Mouse (Mus musculus) MEL (cell line): ENCODE measurements around the gene Cacna1s. TPM values are rescaled to one million over a fixed set of nuclear protein-coding genes. Genes with fewer than 3 reads are reported as not detected.

Experiments
- DNase-seq: peaks from one replicate; pipeline ENCODE4 v3.0.0; 2011; ENCODE audit warnings: low read depth, low spot score
- H3K27ac ChIP-seq: 2 replicates; pipeline ENCODE4 v1.5.1; 2012; ENCODE audit warnings: low read depth, mild to moderate bottlenecking, control low read depth, low read length, moderate library complexity; ENCODE audit not compliant: control insufficient read depth
- H3K27me3 ChIP-seq, 2 experiments: fragments of 150-350 bp in 1 of 2; sonication (generic) in 1 of 2; 2 replicates each; pipeline ENCODE4 v1.6.1; 2012; ENCODE audit warnings: low read length in 2 of 2, mild to moderate bottlenecking in 2 of 2, improper control_type of control experiment in 1 of 2, moderate library complexity in 1 of 2; ENCODE audit not compliant: insufficient read depth in 2 of 2, control insufficient read depth in 1 of 2
- H3K36me3 ChIP-seq, 2 experiments: 2 replicates each; pipeline ENCODE4 v1.6.1; 2012 to 2014; ENCODE audit warnings: low read length in 2 of 2, improper control_type of control experiment in 1 of 2, inconsistent platforms in 1 of 2, mild to moderate bottlenecking in 1 of 2; ENCODE audit not compliant: insufficient read depth in 2 of 2, control insufficient read depth in 1 of 2
- H3K4me1 ChIP-seq, 2 experiments: fragments of 150-350 bp in 1 of 2; sonication (generic) in 1 of 2; 2 replicates each; pipeline ENCODE4 v1.6.1; 2012; ENCODE audit warnings: low read length in 2 of 2, improper control_type of control experiment in 1 of 2, mild to moderate bottlenecking in 1 of 2; ENCODE audit not compliant: insufficient read depth in 2 of 2, control insufficient read depth in 1 of 2
- H3K4me3 ChIP-seq, 2 experiments: fragments of 150-350 bp in 1 of 2; sonication (generic) in 1 of 2; 2 replicates each; pipeline ENCODE4 v1.5.1; 2012; ENCODE audit warnings: low read depth in 2 of 2, low read length in 2 of 2, mild to moderate bottlenecking in 2 of 2, moderate library complexity in 2 of 2, control low read depth in 1 of 2, improper control_type of control experiment in 1 of 2; ENCODE audit not compliant: control insufficient read depth in 1 of 2, insufficient read depth in 1 of 2
- H3K79me2 ChIP-seq: 2 replicates; pipeline ENCODE4 v1.6.1; 2012; ENCODE audit warnings: mild to moderate bottlenecking, low read length, moderate library complexity; ENCODE audit not compliant: control insufficient read depth, poor library complexity, insufficient read depth
- H3K9ac ChIP-seq: 2 replicates; pipeline ENCODE4 v1.6.1; 2012; ENCODE audit warnings: low read depth, mild to moderate bottlenecking, control low read depth, low read length, moderate library complexity; ENCODE audit not compliant: control insufficient read depth, poor library complexity, severe bottlenecking
- H3K9me3 ChIP-seq: fragments of 150-350 bp; sonication (generic); replicated peaks from 2 replicates; pipeline ENCODE4 v1.6.1; 2012; ENCODE audit warnings: mild to moderate bottlenecking, low read length, improper control_type of control experiment, moderate library complexity; ENCODE audit not compliant: insufficient read depth
- BHLHE40 ChIP-seq: IDR thresholded peaks from 2 replicates; pipeline ENCODE4 v1.6.1; 2012; ENCODE audit warnings: low read depth, mild to moderate bottlenecking, inconsistent platforms, low read length, improper control_type of control experiment, borderline replicate concordance
- CTCF ChIP-seq, 3 experiments: IDR thresholded peaks in 2 of 3; conservative IDR thresholded peaks in 1 of 3; 2 replicates each; pipeline ENCODE4 v1.5.1; 2011 to 2012; ENCODE audit warnings: low read length in 3 of 3, low read depth in 2 of 3, mild to moderate bottlenecking in 2 of 3, improper control_type of control experiment in 1 of 3, inconsistent platforms in 1 of 3, mixed read lengths in 1 of 3, moderate library complexity in 1 of 3; ENCODE audit not compliant: control insufficient read depth in 1 of 3, insufficient read depth in 1 of 3, poor library complexity in 1 of 3, severe bottlenecking in 1 of 3
- ETS1 ChIP-seq: IDR thresholded peaks from 2 replicates; pipeline ENCODE4 v1.6.1; 2012; ENCODE audit warnings: low read depth, mild to moderate bottlenecking, inconsistent platforms, low read length, improper control_type of control experiment, moderate library complexity
- HCFC1 ChIP-seq: IDR thresholded peaks from 2 replicates; pipeline ENCODE4 v1.6.1; 2012; ENCODE audit warnings: low read depth, mild to moderate bottlenecking, inconsistent platforms, low read length, improper control_type of control experiment, moderate library complexity
- JUND ChIP-seq: IDR thresholded peaks from 2 replicates; pipeline ENCODE4 v1.6.1; 2011; ENCODE audit warnings: low read depth, mild to moderate bottlenecking, improper control_type of control experiment, low read length
- KAT2A ChIP-seq: conservative IDR thresholded peaks from 2 replicates; pipeline ENCODE4 v1.6.1; 2012; ENCODE audit warnings: low read depth, low read length, improper control_type of control experiment, inconsistent platforms
- MAFK ChIP-seq: IDR thresholded peaks from 2 replicates; pipeline ENCODE4 v1.6.1; 2011; ENCODE audit warnings: low read depth, mild to moderate bottlenecking, low read length, improper control_type of control experiment, borderline replicate concordance
- MAX ChIP-seq: IDR thresholded peaks from 2 replicates; pipeline ENCODE4 v1.6.1; 2011; ENCODE audit warnings: low read length, improper control_type of control experiment
- MAZ ChIP-seq: IDR thresholded peaks from 2 replicates; pipeline ENCODE4 v1.6.1; 2012; ENCODE audit warnings: low read depth, mild to moderate bottlenecking, inconsistent platforms, low read length, improper control_type of control experiment
- MXI1 ChIP-seq: IDR thresholded peaks from 2 replicates; pipeline ENCODE4 v1.6.1; 2011; ENCODE audit warnings: mild to moderate bottlenecking, low read depth, low read length, improper control_type of control experiment
- MYC ChIP-seq: IDR thresholded peaks from 2 replicates; pipeline ENCODE4 v1.6.1; 2011; ENCODE audit warnings: low read depth, mild to moderate bottlenecking, low read length, improper control_type of control experiment, moderate library complexity
- NELFE ChIP-seq: IDR thresholded peaks from 2 replicates; pipeline ENCODE4 v1.6.1; 2011; ENCODE audit warnings: low read depth, low read length, improper control_type of control experiment
- POLR2A ChIP-seq, 2 experiments: IDR thresholded peaks; 2 replicates each; pipeline ENCODE4 v1.6.1; 2011 to 2012; ENCODE audit warnings: low read length in 2 of 2, mild to moderate bottlenecking in 2 of 2, control low read depth in 1 of 2, improper control_type of control experiment in 1 of 2, low read depth in 1 of 2, moderate library complexity in 1 of 2; ENCODE audit not compliant: control insufficient read depth in 1 of 2, insufficient read depth in 1 of 2, poor library complexity in 1 of 2
- SIN3A ChIP-seq: IDR thresholded peaks from 2 replicates; pipeline ENCODE4 v1.6.1; 2012; ENCODE audit warnings: low read length, improper control_type of control experiment, inconsistent platforms
- TAL1 ChIP-seq: IDR thresholded peaks from 2 replicates; pipeline ENCODE4 v1.6.1; 2012; ENCODE audit warnings: mild to moderate bottlenecking, inconsistent platforms, low read length, moderate library complexity, mixed read lengths
- UBTF ChIP-seq: IDR thresholded peaks from 2 replicates; pipeline ENCODE4 v1.6.1; 2012; ENCODE audit warnings: low read depth, mild to moderate bottlenecking, inconsistent platforms, low read length, improper control_type of control experiment, moderate library complexity, borderline replicate concordance; ENCODE audit not compliant: insufficient read depth
- USF2 ChIP-seq, 2 experiments: IDR thresholded peaks; 2 replicates each; pipeline ENCODE4 v1.6.1; 2011 to 2012; ENCODE audit warnings: improper control_type of control experiment in 2 of 2, low read length in 2 of 2, borderline replicate concordance in 1 of 2, inconsistent platforms in 1 of 2, low read depth in 1 of 2, mild to moderate bottlenecking in 1 of 2; ENCODE audit not compliant: insufficient read depth in 1 of 2
- ZC3H11A ChIP-seq: IDR thresholded peaks from 2 replicates; pipeline ENCODE4 v1.6.1; 2012; ENCODE audit warnings: low read depth, mild to moderate bottlenecking, inconsistent platforms, low read length, improper control_type of control experiment
- ZNF384 ChIP-seq: IDR thresholded peaks from 2 replicates; pipeline ENCODE4 v1.6.1; 2012; ENCODE audit warnings: low read depth, mild to moderate bottlenecking, inconsistent platforms, low read length, improper control_type of control experiment
- polyA plus RNA-seq, 2 experiments: library from polyadenylated mRNA; stranded (reverse) in 1 of 2; unstranded in 1 of 2; fragments of >175 nt in 1 of 2; fragments of >200 nt in 1 of 2; gene quantifications; 2 replicates each; pipeline versions ENCODE4 v1.2.1 to v1.2.4; 2012; ENCODE audit warnings: low replicate concordance in 2 of 2, low read depth in 1 of 2; ENCODE audit not compliant: insufficient read length in 2 of 2, insufficient read depth in 1 of 2, missing spikeins in 1 of 2
- total RNA-seq: library from RNA; depleted of rRNA; stranded (reverse); fragments of 300-350 nt; gene quantifications from 2 replicates; pipeline ENCODE4 v1.2.3, GENCODE M21; 2012

Cacna1s gene
- total and polyA plus RNA-seq, 3 experiments: not detected

DNA sequence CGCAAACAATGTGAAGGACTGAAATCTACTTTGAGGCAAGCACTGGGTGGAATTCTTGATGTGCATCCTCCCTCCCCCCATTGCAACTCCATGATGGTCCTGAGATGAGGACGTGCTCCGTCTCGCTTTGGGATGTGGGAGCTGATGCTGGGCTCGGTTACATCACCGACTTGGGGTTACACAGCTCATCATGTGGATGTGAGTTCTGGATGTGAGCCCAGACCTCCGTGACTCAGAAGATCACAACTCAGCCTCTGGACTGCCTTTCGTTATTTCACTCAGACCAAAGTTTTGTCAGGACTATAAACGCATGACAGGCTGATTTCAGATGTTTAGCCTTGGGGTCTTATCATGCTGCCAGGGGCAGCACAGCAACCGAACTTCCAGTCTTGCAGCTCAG is 74.3 kb downstream of the Cacna1s start:
- Histone ChIP-seq H3K36me3 (peaks cover 0 to 21% of the 10 kb centered on the region in 2 experiments; a peak in 2 of 4 replicates), H3K9ac (no peak overlapping the region), H3K9me3 (no peaks in the 10 kb centered on the region), H3K27me3 (no peaks in the 10 kb centered on the region), H3K79me2 (peaks cover 6% of the 10 kb centered on the region), H3K4me1 (peaks cover 17 to 33% of the 10 kb centered on the region in 2 experiments)
- TF ChIP-seq ETS1 (peak; percentile 47), SIN3A (0 out of 2 replicates have a peak, but pooled peaks have one; percentile 1), JUND (no peak)
- TF ChIP-seq, all 39 proteins: peak for 2
- Histone ChIP-seq H3K4me3 (no peak overlapping the region), H3K27ac (peak overlapping the region; percentile 38; the same call in 1 of the 2 replicates)
- peak; percentile 66 for DNase-seq

- H3K27ac ChIP-seq: no peak overlapping the region
- TF ChIP-seq CTCF (IDR thresholded peaks at IDR 0.05 in 2 of 3, conservative IDR thresholded peaks at IDR 0.05 in 1 of 3; ENCODE audit: control insufficient read depth in 1 of 3, insufficient read depth in 1 of 3, low read depth in 2 of 3, low read length in 3 of 3, poor library complexity in 1 of 3, severe bottlenecking in 1 of 3): no peak
- TF ChIP-seq MAZ: no peak
- no peak for TF ChIP-seq MAFK
- TF ChIP-seq TAL1: no peak
- TF ChIP-seq KAT2A: no peak
- no peak for TF ChIP-seq MXI1
- TF ChIP-seq UBTF: no peak
- no peak for TF ChIP-seq BHLHE40
- TF ChIP-seq MYC: no peak
- no peak for TF ChIP-seq MAX
- TF ChIP-seq ZC3H11A: no peak
- no peak for TF ChIP-seq USF2 (IDR thresholded peaks at IDR 0.05; ENCODE audit: borderline replicate concordance in 1 of 2, insufficient read depth in 1 of 2, low read depth in 1 of 2, low read length in 2 of 2)
- TF ChIP-seq ZNF384: no peak
- TF ChIP-seq HCFC1: no peak
- no peak for TF ChIP-seq NELFE
- no peak for TF ChIP-seq POLR2A (IDR thresholded peaks at IDR 0.05; ENCODE audit: control insufficient read depth in 1 of 2, insufficient read depth in 1 of 2, low read depth in 1 of 2, low read length in 2 of 2, poor library complexity in 1 of 2)
- no peaks in the 10 kb centered on the region for H3K9me3 ChIP-seq
- no peak overlapping the region for H3K4me3 ChIP-seq
- H3K36me3 ChIP-seq: peaks cover 0 to 23% of the 10 kb centered on the region in 2 experiments; a peak in 2 of 4 replicates
- no peaks in the 10 kb centered on the region for H3K27me3 ChIP-seq
- H3K4me1 ChIP-seq: peaks cover 23 to 42% of the 10 kb centered on the region in 2 experiments
- H3K9ac ChIP-seq: no peak overlapping the region
- no peak for DNase-seq
- peaks cover 15% of the 10 kb centered on the region for H3K79me2 ChIP-seq
These were observed 75.3 kb downstream of the Cacna1s start for GRCm38 (mm10) chr1:136127856-136128255.
